Mouse (Mus musculus): ENCODE data around the gene Gm7978. TPM values are rescaled to one million over a fixed set of nuclear protein-coding genes. Genes with fewer than 3 reads are reported as not detected.
"Not testable (repeated sequence)": the region's sequence is repeated elsewhere in the genome, so short reads cannot be mapped to it uniquely, and the experiment has no call there.

Gm7978 gene
- polyA plus RNA-seq (2015; fragmentation: Nextera tagmentation; extraction: Ambion mirVana), result not detected in 2 replicates

DNA sequence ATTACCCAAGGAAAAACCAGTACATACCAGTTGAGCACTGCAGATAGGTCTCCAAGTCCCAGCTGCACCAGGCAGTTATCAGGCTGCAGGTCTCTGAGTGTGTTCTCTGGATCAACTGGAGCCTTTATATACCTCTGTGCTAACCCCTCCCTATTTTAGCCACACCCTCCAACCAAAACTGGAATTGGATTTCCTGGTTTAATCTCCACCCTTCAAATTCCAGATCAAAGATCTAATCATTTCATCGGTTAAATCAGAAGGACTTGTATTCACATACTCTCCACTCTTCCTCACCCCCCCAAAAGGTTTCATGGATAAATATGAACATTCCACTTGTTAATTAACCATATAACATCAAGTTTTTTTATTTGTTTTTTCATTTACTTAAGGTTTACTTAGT, at the start of gene Gm7978:
TSS of gene Gm7978 (minus strand) at position 101 of the 400 bp plus-strand sequence.
- H3K9ac ChIP-seq, result not testable (repeated sequence)

GRCm38 (mm10) chr5:95775690-95776089, 39.7 kb upstream of the Gm7978 start, which contains the start of gene E330014E10Rik:
E330014E10Rik (plus strand) TSS chr5:95775990.
- not testable (repeated sequence) for ATAC-seq (replicated peaks; ENCODE audit: insufficient number of reproducible peaks, insufficient read depth, low FRiP score, low read depth); H3K4me1 ChIP-seq (replicated peaks); H3K9ac ChIP-seq; H3K27ac ChIP-seq; H3K36me3 ChIP-seq; H3K4me3 ChIP-seq; H3K4me2 ChIP-seq; H3K9me3 ChIP-seq (replicated peaks); H3K27me3 ChIP-seq
- WGBS, result no CpG with 5 or more reads among the region's 2 CpGs

More for the DNA sequence above, at the start of gene Gm7978:
- ATAC-seq (replicated peaks; ENCODE audit: insufficient number of reproducible peaks, insufficient read depth, low FRiP score, low read depth); H3K36me3 ChIP-seq; H3K4me3 ChIP-seq; H3K27ac ChIP-seq; H3K4me1 ChIP-seq (replicated peaks); H3K27me3 ChIP-seq; H3K9me3 ChIP-seq (replicated peaks); H3K4me2 ChIP-seq: not testable (repeated sequence)
- no CpG with 5 or more reads among the region's 1 CpGs for WGBS

DNA sequence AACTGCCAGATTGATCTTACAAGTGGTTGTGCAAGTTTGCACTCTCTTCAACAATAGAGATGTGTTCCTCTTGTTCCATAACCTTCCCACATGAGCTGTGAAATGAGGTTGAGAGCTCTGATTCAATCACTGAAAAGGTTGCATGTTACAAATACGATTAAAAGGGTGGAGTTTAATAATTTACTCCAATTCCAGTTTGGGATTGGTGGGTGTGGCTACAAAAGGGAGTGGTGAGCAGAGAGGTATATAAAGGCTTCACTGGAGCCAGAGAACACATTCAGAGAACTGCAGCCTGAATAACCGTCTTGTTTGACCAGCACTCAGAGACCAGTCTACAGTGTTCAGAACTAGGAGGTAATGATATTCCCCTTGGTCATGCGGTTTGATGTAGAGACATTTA, 5.7 kb upstream of the Gm7978 start, which contains the start of gene Gm7982:
TSS of gene Gm7982 (plus strand) at position 301 of the 400 bp plus-strand sequence.
- H3K27me3 ChIP-seq; H3K4me2 ChIP-seq; ATAC-seq (replicated peaks; ENCODE audit: insufficient number of reproducible peaks, insufficient read depth, low FRiP score, low read depth); H3K4me1 ChIP-seq (replicated peaks); H3K9ac ChIP-seq; H3K36me3 ChIP-seq; H3K4me3 ChIP-seq; H3K27ac ChIP-seq; H3K9me3 ChIP-seq (replicated peaks): not testable (repeated sequence)
- no CpG with 5 or more reads among the region's 3 CpGs for WGBS

Other genes starting within 250 kb of the Gm7978 start
- not detected in 2 replicates for gene Gm3286, start 225.4 kb downstream of the Gm7978 start, polyA plus RNA-seq (2015; fragmentation: Nextera tagmentation; extraction: Ambion mirVana)
- not detected in 2 replicates for gene Gm7971, start 141.3 kb downstream of the Gm7978 start, polyA plus RNA-seq (2015; fragmentation: Nextera tagmentation; extraction: Ambion mirVana)
- not detected in 2 replicates for gene Gm7982, start 5.8 kb upstream of the Gm7978 start, polyA plus RNA-seq (2015; fragmentation: Nextera tagmentation; extraction: Ambion mirVana)
- not detected in 2 replicates for gene E330014E10Rik, start 39.8 kb upstream of the Gm7978 start, polyA plus RNA-seq (2015; fragmentation: Nextera tagmentation; extraction: Ambion mirVana)
- 14.2 and 21.6 TPM in 2 replicates for gene Cxcl13, start 220.8 kb upstream of the Gm7978 start, polyA plus RNA-seq (2015; fragmentation: Nextera tagmentation; extraction: Ambion mirVana)